Mouse (Mus musculus) ES-E14 (cell line): ENCODE measurements around the gene Zfp456. TPM values are rescaled to one million over a fixed set of nuclear protein-coding genes. Genes with fewer than 3 reads are reported as not detected.
"Not testable (repeated sequence)": the region's sequence is repeated elsewhere in the genome, so short reads cannot be mapped to it uniquely, and the experiment has no call there.

ENCODE experiments used
- DNase-seq: peaks from one replicate; pipeline ENCODE4 v3.0.0-alpha.2; 2013; ENCODE audit warnings: low read depth, low spot score
- H3K27ac ChIP-seq: 2 replicates; pipeline ENCODE4 v1.5.1; 2012; ENCODE audit warnings: low read depth, mild to moderate bottlenecking, low read length, moderate library complexity, mixed read lengths; ENCODE audit not compliant: poor library complexity, insufficient read depth, severe bottlenecking
- H3K36me3 ChIP-seq: 2 replicates; pipeline ENCODE4 v1.6.1; 2012; ENCODE audit warnings: mild to moderate bottlenecking, low read length, moderate library complexity, mixed read lengths; ENCODE audit not compliant: control insufficient read depth, poor library complexity, insufficient read depth, severe bottlenecking
- H3K4me1 ChIP-seq, 2 experiments: fragments of 150-350 bp in 1 of 2; sonication (generic) in 1 of 2; 2 replicates each; pipeline ENCODE4 v1.6.1; 2012; ENCODE audit warnings: low read length in 2 of 2, mild to moderate bottlenecking in 1 of 2, mixed read lengths in 1 of 2; ENCODE audit not compliant: control insufficient read depth in 2 of 2, insufficient read depth in 2 of 2, poor library complexity in 1 of 2
- H3K4me3 ChIP-seq, 2 experiments: fragments of 150-350 bp in 1 of 2; sonication (generic) in 1 of 2; 2 replicates each; pipeline ENCODE4 v1.5.1; 2012; ENCODE audit warnings: low read length in 2 of 2, low read depth in 1 of 2, mild to moderate bottlenecking in 1 of 2, mixed read lengths in 1 of 2; ENCODE audit not compliant: insufficient read depth in 1 of 2, poor library complexity in 1 of 2, severe bottlenecking in 1 of 2
- H3K9ac ChIP-seq: 2 replicates; pipeline ENCODE4 v1.6.1; 2012; ENCODE audit warnings: low read depth, mild to moderate bottlenecking, low read length, mixed read lengths; ENCODE audit not compliant: poor library complexity, insufficient read depth, severe bottlenecking
- H3K9me3 ChIP-seq: fragments of 150-350 bp; sonication (generic); 2 replicates; pipeline ENCODE4 v1.6.1; 2012; ENCODE audit warnings: low read depth, mild to moderate bottlenecking, low read length; ENCODE audit not compliant: control insufficient read depth, insufficient read depth
- CHD2 ChIP-seq: IDR thresholded peaks from 2 replicates; pipeline ENCODE4 v1.6.1; 2014; ENCODE audit warnings: mild to moderate bottlenecking, low read depth, low read length, inconsistent platforms
- HCFC1 ChIP-seq: IDR thresholded peaks from 2 replicates; pipeline ENCODE4 v1.6.1; 2012; ENCODE audit warnings: low read length, inconsistent platforms, borderline replicate concordance; ENCODE audit not compliant: insufficient read depth
- MAFK ChIP-seq: IDR thresholded peaks from 2 replicates; pipeline ENCODE4 v1.6.1; 2014; ENCODE audit warnings: mild to moderate bottlenecking, low read depth, low read length, inconsistent platforms; ENCODE audit not compliant: insufficient read depth
- ZC3H11A ChIP-seq: IDR thresholded peaks from 2 replicates; pipeline ENCODE4 v1.6.1; 2012; ENCODE audit warnings: low read depth, mild to moderate bottlenecking, inconsistent platforms, low read length, borderline replicate concordance
- ZNF384 ChIP-seq: IDR thresholded peaks from 2 replicates; pipeline ENCODE4 v1.6.1; 2012; ENCODE audit warnings: low read depth, low read length, inconsistent platforms
- in situ Hi-C, 2 experiments: fragments of 600-800 bp; cut with MboI; formaldehyde crosslinking; loops; one replicate each; pipeline ENCODE4 v1.15.1; 2025; ENCODE audit warnings: low sequenced_read_pairs in 2 of 2, inconsistent platforms in 1 of 2; ENCODE audit not compliant: unreplicated experiment in 2 of 2
- total RNA-seq: library from RNA; depleted of rRNA; stranded (reverse); fragments of 300-350 nt; gene quantifications from 2 replicates; pipeline ENCODE4 v1.2.3, GENCODE M21; 2012

The Zfp456 gene
- total RNA-seq, 1 experiment, result 1.9 TPM

DNA sequence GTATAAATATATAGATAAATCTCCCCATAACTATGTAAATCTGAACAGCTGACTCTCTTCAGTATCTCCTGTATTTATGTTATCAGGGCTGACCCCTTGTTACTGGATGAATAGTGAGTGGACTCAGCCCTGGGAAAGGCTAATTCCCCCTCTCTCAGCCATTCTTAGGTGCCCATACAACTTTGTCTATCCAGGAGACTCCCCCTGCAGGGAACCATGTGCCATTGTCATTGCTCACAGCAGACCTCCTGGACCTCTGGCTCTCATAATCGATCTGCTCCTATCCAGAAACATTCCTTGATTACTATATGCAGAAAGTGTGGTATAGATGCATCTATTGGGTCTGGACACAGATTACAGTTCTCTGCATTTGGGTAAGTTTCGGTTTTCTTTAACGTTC, 41.2 kb upstream of the Zfp456 start:
- DNase-seq, result no peak
- H3K9me3 ChIP-seq, result no peaks in the 10 kb centered on the region
- no peak overlapping the region for H3K9ac ChIP-seq
- H3K4me1 ChIP-seq, result peaks cover 2 to 4% of the 10 kb centered on the region in 2 experiments; a peak in 3 of 4 replicates
- no peak overlapping the region; the same call in 1 of the 2 replicates for H3K27ac ChIP-seq
- TF ChIP-seq ZNF384 (no peak), HCFC1 (no peak), CHD2 (no peak), ZC3H11A (no peak), MAFK (no peak)
- H3K4me3 ChIP-seq, result 0 out of 4 replicates have a peak overlapping the region, but pooled peaks of 1 of the 2 experiments have one; percentile 5
- in situ Hi-C loops, result no loop called here
- peaks cover 10% of the 10 kb centered on the region for H3K36me3 ChIP-seq

- Histone ChIP-seq H3K27ac (peak overlapping the region; percentile 90), H3K9ac (peak overlapping the region; percentile 64; the same call in 1 of the 2 replicates), H3K4me3 (peak overlapping the region; percentile 4 to 47; a peak in 3 of 4 replicates), H3K36me3 (peaks cover 14% of the 10 kb centered on the region), H3K4me1 (peaks cover 2 to 4% of the 10 kb centered on the region in 2 experiments; a peak in 3 of 4 replicates), H3K9me3 (no peaks in the 10 kb centered on the region)
- in situ Hi-C loops, result no loop called here
- no peak for TF ChIP-seq CHD2
- TF ChIP-seq HCFC1, result no peak
- TF ChIP-seq MAFK, result no peak
- DNase-seq, result no peak
Measured at GRCm38 (mm10) chr13:67415759-67416158, 40.1 kb upstream of the Zfp456 start.

- H3K27ac ChIP-seq, H3K4me3 ChIP-seq, H3K9ac ChIP-seq, H3K9me3 ChIP-seq, in situ Hi-C loops, DNase-seq, H3K4me1 ChIP-seq: not testable (repeated sequence)
- peaks cover 14% of the 10 kb centered on the region for H3K36me3 ChIP-seq
Measured at GRCm38 (mm10) chr13:67413634-67414033, 38.0 kb upstream of the Zfp456 start.

- TF ChIP-seq HCFC1, result peak; percentile 74; the same call in 1 of the 2 replicates
- not testable (repeated sequence) for H3K9me3 ChIP-seq, H3K27ac ChIP-seq
Measured at GRCm38 (mm10) chr13:67399183-67399903, 23.7 kb upstream of the Zfp456 start, which contains the start of gene Zfp429. Gene Zfp429 (minus strand): TSS chr13:67399819.

GRCm38 (mm10) chr13:67376255-67376654, 645 bp upstream of the Zfp456 start:
- in situ Hi-C loops, result loop anchor here (10.0 to 25.0 kb wide), 2 partner anchors 211 to 214 kb away; partner anchors contain the start of gene Rsl1 (in 1 of the 2)
- H3K27ac ChIP-seq, H3K9me3 ChIP-seq, H3K9ac ChIP-seq, H3K4me3 ChIP-seq, H3K4me1 ChIP-seq, H3K36me3 ChIP-seq, DNase-seq: not testable (repeated sequence)

More at GRCm38 (mm10) chr13:67399183-67399903, 23.7 kb upstream of the Zfp456 start, which contains the start of gene Zfp429:
- DNase-seq, H3K9ac ChIP-seq, H3K36me3 ChIP-seq, H3K4me1 ChIP-seq: not testable (repeated sequence)
- in situ Hi-C loops, result loop anchor here in 1 of 2 experiments (25.0 kb wide), 1 partner anchor 237 kb away; the partner anchor contains the start of gene Rsl1
- H3K4me3 ChIP-seq, result peak within 1 kb of the TSS; percentile 26 to 53
